Mouse (Mus musculus) stomach, postnatal 0 days (tissue): ENCODE measurements around the gene Nckap5l.

Source experiments
- CTCF ChIP-seq: IDR thresholded peaks from 2 replicates; pipeline ENCODE4 v1.5.1; 2016; ENCODE audit warnings: antibody characterized with exemption, low read depth, mild to moderate bottlenecking, moderate library complexity
- EP300 ChIP-seq: optimal IDR thresholded peaks from 2 replicates; pipeline ENCODE3; 2016; ENCODE audit warnings: antibody characterized with exemption

DNA sequence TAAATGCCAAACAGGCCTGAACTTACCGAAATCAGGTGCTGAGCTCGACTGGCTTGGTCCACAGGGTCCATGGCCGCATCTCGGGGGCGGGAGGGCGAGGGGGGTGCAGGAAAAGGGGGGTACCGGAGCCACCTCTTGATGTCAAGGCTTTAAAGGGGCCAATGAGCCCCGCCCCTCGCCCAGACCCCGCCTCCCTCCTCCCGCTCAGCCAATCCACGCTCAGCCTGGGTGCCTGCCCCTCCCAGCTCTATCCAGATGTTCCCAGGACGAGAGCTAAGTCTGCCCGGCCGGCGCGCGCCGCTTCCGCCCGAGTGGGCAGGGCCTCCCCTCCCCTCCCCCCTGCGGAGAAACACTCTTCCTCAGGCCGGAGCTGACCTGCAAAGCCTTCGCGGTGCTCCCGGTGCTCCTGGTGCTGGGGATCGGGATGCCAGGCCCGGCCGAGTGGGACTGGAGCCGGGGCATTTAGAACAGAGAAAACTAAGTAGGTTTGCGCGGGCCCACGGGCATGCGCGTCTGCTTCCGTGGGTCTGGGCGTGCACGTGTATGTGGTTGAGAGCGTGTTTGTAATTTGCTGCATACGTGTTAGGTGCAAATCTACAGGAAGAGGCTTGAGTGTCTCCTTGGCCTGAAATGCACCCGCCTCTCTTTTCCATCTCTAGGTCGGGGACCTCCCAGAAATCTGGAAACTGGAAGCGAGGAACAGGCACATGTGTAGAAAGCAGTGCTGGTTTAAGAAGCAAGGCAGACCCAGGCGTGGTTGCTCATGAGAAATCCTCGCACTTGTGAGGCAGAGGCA, at the start of gene Nckap5l:
- TF ChIP-seq CTCF, result no peak
- no peak for TF ChIP-seq EP300
